Mouse (Mus musculus) embryo, embryonic 10 days (tissue): Measurements from ENCODE around the gene Dlx4.

Experiments used
- DNase-seq: peaks from one replicate; pipeline ENCODE4 v3.0.0-alpha.2; 2015; ENCODE audit warnings: low spot score

Gene Dlx4

GRCm38 (mm10) chr11:95142980-95143575 lies 3.0 kb downstream of the Dlx4 start:
- DNase-seq: peak; percentile 53

DNA sequence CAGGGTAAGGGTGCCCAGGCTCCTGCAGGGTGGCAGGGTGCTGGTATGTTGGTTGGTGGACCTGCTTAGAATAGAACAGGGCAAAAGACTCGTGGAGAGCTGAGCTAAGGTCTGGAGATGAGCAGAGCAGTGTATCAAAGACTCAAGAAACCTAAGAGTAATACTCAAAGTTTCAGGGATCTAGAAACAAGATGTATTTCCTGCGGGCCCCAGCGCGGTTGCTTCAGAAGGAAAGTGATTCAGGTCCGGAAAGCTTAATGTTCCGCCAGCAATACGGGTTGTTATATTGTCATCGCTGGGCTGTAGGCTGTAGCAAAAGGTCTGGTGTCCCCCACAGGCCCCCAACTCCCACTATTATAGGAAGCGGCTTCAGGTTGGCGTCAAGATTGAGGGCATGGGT lies 3.8 kb downstream of the Dlx4 start:
- DNase-seq: no peak

DNA sequence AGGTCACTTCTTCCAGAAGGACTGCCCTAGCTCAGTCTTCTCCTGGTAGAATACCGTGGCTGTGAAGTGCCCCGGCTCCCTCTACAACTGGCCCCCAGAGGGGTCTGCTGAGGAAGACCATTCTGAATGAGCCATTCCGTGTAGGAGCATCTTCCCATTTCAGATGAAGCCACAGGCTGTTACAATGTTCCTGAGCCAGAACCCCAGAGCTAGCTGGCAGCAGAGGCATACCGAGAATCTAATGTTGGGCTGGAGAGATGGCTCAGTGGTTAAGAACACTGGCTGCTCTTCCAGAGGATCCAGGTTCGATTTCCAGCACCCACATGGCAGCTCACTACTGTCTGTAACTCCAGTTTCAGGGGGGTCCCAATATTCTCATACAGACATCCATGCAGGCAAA lies 6.2 kb downstream of the Dlx4 start:
- DNase-seq: no peak

DNA sequence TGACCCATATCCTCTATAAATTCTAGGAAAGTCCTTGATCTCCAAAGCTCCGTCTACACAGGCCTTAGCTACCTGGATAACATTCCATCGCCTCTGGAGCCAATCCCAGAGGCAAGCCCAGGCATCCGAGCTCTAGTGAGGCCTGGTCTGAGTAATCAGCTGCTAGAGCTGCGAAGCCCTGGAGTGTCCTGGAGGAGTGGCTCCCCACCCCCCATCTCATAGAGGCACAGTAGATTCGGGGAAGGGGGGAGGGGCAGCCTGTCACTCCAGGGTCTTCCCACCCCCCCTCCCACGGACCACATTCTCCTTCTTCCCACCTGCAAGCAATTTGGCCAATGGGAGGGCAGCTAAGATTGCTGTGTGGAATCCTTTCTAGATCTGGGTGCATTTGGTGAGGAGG lies 8.8 kb downstream of the Dlx4 start:
- no peak for DNase-seq

GRCm38 (mm10) chr11:95133321-95133720 lies 12.7 kb downstream of the Dlx4 start:
- DNase-seq: no peak

- no peak for DNase-seq
These were observed 15.3 kb downstream of the Dlx4 start for GRCm38 (mm10) chr11:95130668-95131252.

DNA sequence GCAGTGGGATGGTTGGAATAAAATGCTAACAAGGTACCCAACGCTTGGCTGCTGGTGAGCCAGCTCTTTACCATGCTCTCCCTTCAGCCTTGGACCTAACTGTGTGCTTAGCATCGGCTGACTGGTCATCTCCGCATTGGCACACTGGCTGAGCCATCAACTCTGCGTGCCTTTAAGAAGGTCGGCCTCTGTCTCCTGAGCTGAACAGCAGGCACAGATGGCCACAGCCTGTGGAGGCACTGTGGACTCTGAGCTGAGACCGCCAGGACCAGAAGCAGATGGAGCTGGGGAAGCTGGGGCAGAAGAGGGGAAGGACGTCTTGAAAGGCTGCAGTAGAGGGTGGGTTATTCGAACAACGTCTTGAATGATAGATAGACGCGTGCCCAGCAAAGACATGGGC lies 17.7 kb downstream of the Dlx4 start:
- peak; percentile 23 for DNase-seq

DNA sequence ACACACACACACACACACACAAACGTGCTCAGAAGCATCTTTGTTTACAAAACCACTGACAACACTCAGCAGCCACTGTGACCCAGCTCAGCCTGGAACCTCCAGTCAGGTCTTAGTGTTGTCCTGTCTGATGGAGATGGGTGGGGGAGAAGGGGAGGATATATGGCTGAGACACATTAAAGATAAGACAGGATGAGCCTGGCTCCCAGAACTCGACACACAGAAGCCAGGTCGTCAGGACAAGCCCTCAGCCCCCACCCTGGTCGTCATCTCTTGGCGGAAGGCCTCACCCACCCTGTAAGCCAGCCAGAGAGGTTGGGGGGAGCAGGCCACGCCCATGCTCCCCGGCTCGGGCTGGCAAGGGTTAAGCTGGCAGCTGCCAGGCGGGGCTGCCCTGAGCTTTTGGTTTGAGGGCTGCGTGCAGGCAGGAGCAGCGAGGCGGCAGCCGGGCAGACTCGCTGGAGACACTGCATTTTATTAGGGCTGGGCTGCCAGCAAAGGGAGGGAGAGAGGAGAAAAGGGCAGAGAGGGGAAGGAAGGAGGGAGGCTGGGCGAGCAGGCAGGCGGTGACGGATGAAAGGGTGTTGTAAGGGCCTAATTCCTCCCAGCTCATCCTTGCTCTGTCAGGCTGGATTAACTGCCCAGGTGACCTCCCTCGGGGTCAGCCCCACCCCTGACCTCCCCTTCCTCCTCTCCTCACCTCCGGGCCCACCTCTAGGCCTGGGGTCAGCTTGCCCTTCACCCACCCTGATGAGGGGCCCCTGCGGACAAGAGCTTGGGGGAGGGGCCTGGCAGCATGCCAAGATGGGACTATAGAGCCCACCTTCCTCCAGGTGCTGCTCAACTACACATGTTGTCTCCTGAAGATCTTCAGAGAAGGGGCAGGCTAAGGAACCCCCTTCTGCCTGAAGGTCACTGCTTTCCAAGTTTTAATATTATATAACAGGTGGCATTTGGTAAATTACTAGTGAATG lies 19.5 kb downstream of the Dlx4 start:
- DNase-seq: peak; percentile 77

DNA sequence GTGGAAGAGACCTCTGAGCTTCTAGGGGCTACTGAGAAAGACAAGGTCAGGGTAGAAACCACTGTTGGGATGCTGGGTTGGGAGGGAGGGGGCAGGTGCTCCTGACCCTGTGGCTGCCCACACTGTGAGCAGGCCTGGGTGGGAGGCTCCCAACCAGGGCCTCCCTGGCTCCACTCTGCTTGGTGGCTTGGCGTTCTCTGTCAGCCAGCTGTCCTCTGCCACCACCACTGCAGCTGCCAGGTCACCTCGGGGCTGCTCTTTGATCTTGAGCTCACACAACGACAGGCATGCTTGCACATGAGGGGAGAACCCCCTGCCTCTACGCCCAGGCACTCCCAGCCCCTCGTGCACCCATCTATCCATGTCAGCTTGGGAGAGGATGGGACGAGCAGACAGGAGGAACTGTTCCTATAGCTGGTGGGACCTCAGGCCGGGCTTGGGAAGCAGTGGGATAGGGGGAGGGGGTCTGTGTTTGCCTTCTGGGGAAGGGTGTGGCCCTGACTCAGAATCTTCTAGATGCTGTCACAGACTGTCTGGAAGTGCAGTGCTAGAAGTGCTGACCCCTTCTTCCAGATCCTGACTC lies 20.6 kb downstream of the Dlx4 start:
- DNase-seq: no peak

DNA sequence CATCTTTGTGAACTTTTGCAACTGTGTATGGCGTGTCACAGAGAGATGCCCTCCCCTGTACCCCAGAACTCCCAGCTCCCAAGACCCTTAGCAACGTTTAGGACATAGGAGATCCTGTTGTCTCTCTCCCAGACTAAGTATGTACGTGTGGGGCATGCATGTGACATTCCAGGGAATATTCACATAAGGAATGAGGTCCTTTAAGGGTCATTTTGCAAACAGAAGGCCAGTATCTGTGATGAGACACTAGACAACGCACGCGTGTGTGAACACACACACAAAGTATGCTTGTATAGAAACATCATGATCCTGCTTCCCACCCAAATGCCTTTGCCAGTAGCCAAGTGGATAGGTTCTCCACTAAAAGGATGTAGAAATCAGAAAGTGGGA lies 24.0 kb downstream of the Dlx4 start:
- DNase-seq: no peak

- no peak for DNase-seq
These were observed 24.6 kb downstream of the Dlx4 start for GRCm38 (mm10) chr11:95121161-95122099.

- DNase-seq: no peak
These were observed 25.4 kb downstream of the Dlx4 start for GRCm38 (mm10) chr11:95120633-95121020.

GRCm38 (mm10) chr11:95119990-95120632 lies 26.0 kb downstream of the Dlx4 start, which contains the start of gene Dlx3:
Gene Dlx3 (plus strand): TSS chr11:95120119.
- peak; percentile 88 for DNase-seq

DNA sequence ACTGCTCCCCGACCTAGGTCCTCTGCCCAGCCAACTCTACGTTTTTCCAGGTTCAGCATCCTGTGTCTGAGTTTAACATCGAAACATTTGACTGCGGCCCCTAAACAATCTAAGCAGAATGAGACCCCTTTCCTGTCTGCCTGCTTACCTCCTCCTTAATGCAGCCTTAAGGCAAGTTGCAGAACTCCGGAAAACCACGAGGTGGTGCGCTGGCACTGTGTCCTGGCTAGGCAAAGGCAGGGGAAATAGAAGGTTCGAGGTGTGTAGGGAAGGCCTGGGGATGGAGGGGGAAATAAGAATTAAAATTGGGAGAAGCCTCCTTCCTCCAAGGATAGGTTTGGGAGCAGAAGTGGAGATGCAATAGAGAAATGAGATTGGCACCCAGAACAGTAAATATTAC lies 27.6 kb downstream of the Dlx4 start:
- peak; percentile 91 for DNase-seq

GRCm38 (mm10) chr11:95117030-95117429 lies 29.0 kb downstream of the Dlx4 start:
- DNase-seq: peak; percentile 93

- no peak for DNase-seq
These were observed 36.0 kb downstream of the Dlx4 start for GRCm38 (mm10) chr11:95110081-95110480.

GRCm38 (mm10) chr11:95109000-95109399 lies 37.1 kb downstream of the Dlx4 start:
- no peak for DNase-seq

DNA sequence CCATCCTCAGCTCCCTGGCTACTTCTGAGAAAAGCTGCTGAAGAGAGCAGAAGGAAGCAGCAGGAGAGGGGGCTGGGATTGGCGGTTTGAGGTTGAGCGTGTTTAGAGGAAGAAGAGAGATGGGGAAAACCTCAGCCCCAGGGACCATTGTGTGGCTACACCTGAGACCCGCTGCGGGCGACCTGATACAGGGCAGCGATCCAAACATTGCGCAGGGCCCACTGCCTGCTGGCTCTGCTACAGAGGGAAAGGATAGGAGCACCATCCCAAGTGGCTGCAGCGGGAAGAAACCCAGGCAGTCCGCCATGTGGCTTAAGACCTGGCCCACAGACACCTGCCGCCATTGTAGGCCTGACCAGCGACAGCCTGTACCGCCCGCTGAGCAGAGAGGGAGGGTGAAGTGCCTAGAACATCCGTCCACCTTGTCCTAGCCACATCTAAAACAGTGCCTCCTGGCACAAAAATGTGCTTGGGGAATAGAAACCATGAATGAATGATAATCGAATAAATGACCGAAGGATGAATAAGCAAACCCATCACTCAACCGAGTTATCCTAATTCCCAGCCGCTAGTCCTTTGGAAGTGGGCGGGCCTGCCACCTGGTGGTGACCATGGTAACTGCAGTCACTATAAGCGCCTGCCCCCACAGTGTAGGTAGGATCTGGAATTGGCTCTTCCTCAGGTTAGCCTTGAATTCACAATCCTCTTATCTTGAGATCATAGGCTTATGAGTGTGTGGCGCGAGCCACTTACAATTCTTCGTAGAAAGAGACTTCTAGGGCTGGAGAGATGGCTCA lies 39.4 kb downstream of the Dlx4 start:
- peak; percentile 89 for DNase-seq

GRCm38 (mm10) chr11:95105274-95105874 lies 40.7 kb downstream of the Dlx4 start:
- DNase-seq: peak; percentile 72

DNA sequence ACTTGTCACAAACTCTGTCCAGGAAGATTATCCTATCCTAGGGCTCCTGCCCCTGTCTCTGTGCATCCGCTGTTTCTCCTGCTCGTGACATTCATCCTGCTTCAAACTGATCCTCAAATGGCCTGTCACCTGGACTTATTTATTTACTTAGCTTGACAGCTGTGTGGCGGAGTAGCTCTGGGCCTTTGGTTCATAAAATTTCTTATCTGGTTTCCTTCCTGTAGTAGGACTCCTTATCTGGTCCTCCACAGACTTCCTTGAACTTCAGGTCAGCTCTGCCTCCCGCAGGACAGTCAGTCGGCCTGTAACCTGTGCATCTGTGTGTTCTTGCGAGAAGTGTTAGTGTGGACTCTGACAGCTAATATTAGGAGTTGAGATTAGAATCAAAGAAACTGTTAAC lies 41.8 kb downstream of the Dlx4 start:
- DNase-seq: no peak
